Mouse (Mus musculus): ENCODE measurements around the gene Rras2.

DNA sequence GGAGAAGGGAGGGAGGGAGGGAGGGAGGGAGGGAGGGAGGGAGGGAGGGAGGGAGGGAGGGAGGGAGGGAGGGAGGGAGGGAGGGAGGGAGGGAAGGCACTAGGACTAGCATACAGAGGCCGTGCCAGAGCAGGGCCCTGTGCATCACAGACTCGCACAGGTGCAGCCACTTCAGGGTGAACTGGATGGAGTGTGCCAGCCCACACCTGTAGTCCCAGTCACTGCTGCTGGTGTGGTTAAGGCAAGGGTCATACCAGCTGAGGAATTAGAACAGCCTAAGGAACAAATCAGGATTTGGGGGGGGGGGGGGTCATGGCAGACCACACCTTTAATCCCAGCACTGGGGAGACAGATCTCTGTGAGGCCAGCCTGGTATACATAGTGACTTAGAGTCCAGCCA is 34.5 kb downstream of the Rras2 start:
- TF ChIP-seq CTCF (IDR thresholded peaks at IDR 0.05; ENCODE audit: low read depth) (no peak), EP300 (IDR thresholded peaks at IDR 0.05; ENCODE audit: low read depth) (no peak)

Data from liver, postnatal 0 days (tissue).